Mouse (Mus musculus) myocyte (in vitro differentiated cells): ENCODE results near the gene Itih5. TPM values are rescaled to one million over a fixed set of nuclear protein-coding genes. Genes with fewer than 3 reads are reported as not detected.

Experiments
- H3K27me3 ChIP-seq: one replicate; pipeline ENCODE4 v1.6.1; 2011; ENCODE audit not compliant: control insufficient read depth, insufficient read depth, insufficient read length
- H3K36me3 ChIP-seq: one replicate; pipeline ENCODE4 v1.6.1; 2011; ENCODE audit not compliant: control insufficient read depth, insufficient read depth
- H3K4me2 ChIP-seq: one replicate; pipeline ENCODE4 v1.6.1; 2011; ENCODE audit warnings: low read depth, control low read depth
- H3K4me3 ChIP-seq: one replicate; pipeline ENCODE4 v1.5.1; 2011; ENCODE audit warnings: mild to moderate bottlenecking, control low read depth, moderate library complexity
- H3K79me2 ChIP-seq: one replicate; pipeline ENCODE4 v1.6.1; 2011; ENCODE audit not compliant: control insufficient read depth, insufficient read depth
- H3ac ChIP-seq: one replicate; pipeline ENCODE4 v1.6.1; 2011; ENCODE audit not compliant: control insufficient read depth, insufficient read length
- CEBPB ChIP-seq: IDR thresholded peaks from 2 replicates; pipeline ENCODE4 v1.6.1; 2011; ENCODE audit warnings: mild to moderate bottlenecking, moderate library complexity; ENCODE audit not compliant: poor library complexity, insufficient read depth, severe bottlenecking
- E2F4 ChIP-seq: IDR thresholded peaks from one replicate; pipeline ENCODE4 v1.6.1; 2011; ENCODE audit warnings: mild to moderate bottlenecking, control low read depth, moderate library complexity; ENCODE audit not compliant: insufficient read depth
- MAX ChIP-seq: IDR thresholded peaks from one replicate; pipeline ENCODE4 v1.6.1; 2011; ENCODE audit warnings: low read depth, mild to moderate bottlenecking, control low read depth
- MYOD1 ChIP-seq, 3 experiments: IDR thresholded peaks; one replicate each; pipeline ENCODE4 v1.6.1; 2011; ENCODE audit warnings: control low read depth in 2 of 3, low read depth in 2 of 3, mild to moderate bottlenecking in 2 of 3, moderate library complexity in 1 of 3; ENCODE audit not compliant: insufficient read length in 2 of 3, control insufficient read depth in 1 of 3
- MYOG ChIP-seq, 3 experiments: IDR thresholded peaks; one replicate each; pipeline ENCODE4 v1.6.1; 2011; ENCODE audit warnings: control low read depth in 2 of 3, low read depth in 2 of 3, mild to moderate bottlenecking in 2 of 3; ENCODE audit not compliant: insufficient read length in 2 of 3, control insufficient read depth in 1 of 3, insufficient read depth in 1 of 3
- POLR2A ChIP-seq: IDR thresholded peaks from one replicate; pipeline ENCODE4 v1.6.1; 2011; ENCODE audit warnings: low read depth, mild to moderate bottlenecking, control low read depth, moderate library complexity; ENCODE audit not compliant: insufficient read length
- POLR2AphosphoS2 ChIP-seq: IDR thresholded peaks from one replicate; pipeline ENCODE4 v1.6.1; 2011; ENCODE audit warnings: low read depth, control low read depth; ENCODE audit not compliant: insufficient read length
- REST ChIP-seq: IDR thresholded peaks from one replicate; pipeline ENCODE4 v1.6.1; 2011; ENCODE audit warnings: mild to moderate bottlenecking, control low read depth, moderate library complexity; ENCODE audit not compliant: insufficient read depth, insufficient read length
- SRF ChIP-seq: IDR thresholded peaks from one replicate; pipeline ENCODE4 v1.6.1; 2011; ENCODE audit warnings: low read depth; ENCODE audit not compliant: control insufficient read depth, insufficient read length
- TCF12 ChIP-seq: IDR thresholded peaks from one replicate; pipeline ENCODE4 v1.6.1; 2011; ENCODE audit warnings: mild to moderate bottlenecking, control low read depth; ENCODE audit not compliant: poor library complexity, insufficient read depth, severe bottlenecking
- TCF3 ChIP-seq: IDR thresholded peaks from one replicate; pipeline ENCODE4 v1.6.1; 2011; ENCODE audit warnings: low read depth, control low read depth; ENCODE audit not compliant: insufficient read length
- USF1 ChIP-seq: IDR thresholded peaks from one replicate; pipeline ENCODE4 v1.6.1; 2011; ENCODE audit warnings: low read depth, mild to moderate bottlenecking, control low read depth, moderate library complexity
- polyA plus RNA-seq: library from polyadenylated mRNA; unstranded; fragments of >200 nt; fragmentation: generic; extraction: Trizol; gene quantifications from one replicate; pipeline ENCODE4 v1.2.1, GENCODE M21; 2012; ENCODE audit warnings: missing spikeins

Gene Itih5
- polyA plus RNA-seq, 1 experiment = not detected

- no peaks in the 10 kb centered on the region for H3K36me3 ChIP-seq
- TF ChIP-seq TCF3 (no peak), TCF12 (no peak), REST (no peak), POLR2A (no peak), MAX (no peak), CEBPB (no peak), POLR2AphosphoS2 (no peak), E2F4 (no peak), MYOG (IDR thresholded peaks at IDR 0.05; ENCODE audit: control insufficient read depth in 1 of 3, insufficient read depth in 1 of 3, insufficient read length in 2 of 3, low read depth in 2 of 3) (no peak), MYOD1 (IDR thresholded peaks at IDR 0.05; ENCODE audit: control insufficient read depth in 1 of 3, insufficient read length in 2 of 3, low read depth in 2 of 3) (no peak), SRF (no peak), USF1 (no peak)
- H3K79me2 ChIP-seq = no peaks in the 10 kb centered on the region
- no peak overlapping the region for H3K4me3 ChIP-seq
- H3K4me2 ChIP-seq = no peak overlapping the region
- no peak overlapping the region for H3ac ChIP-seq
- no peaks in the 10 kb centered on the region for H3K27me3 ChIP-seq
Measured at GRCm38 (mm10) chr2:10304911-10305310, 151.5 kb downstream of the Itih5 start.

Other genes with a start within 250 kb of the Itih5 start
- 6.6 TPM for gene Taf3, start 105.0 kb upstream of the Itih5 start, polyA plus RNA-seq
- gene Atp5c1, start 73.1 kb upstream of the Itih5 start, polyA plus RNA-seq = 593 TPM
- gene Kin, start 73.0 kb upstream of the Itih5 start, polyA plus RNA-seq = 7.2 TPM
- 0.02 TPM for gene Itih2, start 22.2 kb upstream of the Itih5 start, polyA plus RNA-seq
- 0.19 TPM for gene Sfmbt2, start 216.9 kb downstream of the Itih5 start, polyA plus RNA-seq